Mouse (Mus musculus) embryonic facial prominence, embryonic 14.5 days (tissue): Measurements from ENCODE around the gene Hoxc8. TPM values are rescaled to one million over a fixed set of nuclear protein-coding genes. Genes with fewer than 3 reads are reported as not detected.

Experiments used
- ATAC-seq: fragments of 200-750 bp; cut with Nextera tagmentation; 2 replicates; pipeline ENCODE4 v1.8.0; 2017; ENCODE audit warnings: low read depth, moderate number of reproducible peaks, moderate TSS enrichment
- DNase-seq: peaks from one replicate; pipeline ENCODE4 v3.0.0-alpha.2; 2015; ENCODE audit warnings: low spot score
- H3K27ac ChIP-seq: fragments of 300-500 bp; sonication (generic); replicated peaks from 2 replicates; pipeline ENCODE4 v1.5.1; 2014; ENCODE audit warnings: low read depth, mild to moderate bottlenecking, low read length, moderate library complexity
- H3K27me3 ChIP-seq: fragments of 300-500 bp; sonication (generic); replicated peaks from 2 replicates; pipeline ENCODE4 v1.6.1; 2014; ENCODE audit warnings: low read length; ENCODE audit not compliant: control insufficient read depth, insufficient read depth
- H3K36me3 ChIP-seq: fragments of 300-500 bp; sonication (generic); 2 replicates; pipeline ENCODE4 v1.6.1; 2014; ENCODE audit warnings: low read length, mixed read lengths; ENCODE audit not compliant: control insufficient read depth, insufficient read depth
- H3K4me1 ChIP-seq: fragments of 300-500 bp; sonication (generic); 2 replicates; pipeline ENCODE4 v1.6.1; 2014; ENCODE audit warnings: antibody characterized with exemption, low read length; ENCODE audit not compliant: control insufficient read depth, insufficient read depth
- H3K4me2 ChIP-seq: fragments of 300-500 bp; sonication (generic); 2 replicates; pipeline ENCODE4 v1.6.1; 2014; ENCODE audit warnings: low read depth, mild to moderate bottlenecking, low read length, moderate library complexity, mixed read lengths
- H3K4me3 ChIP-seq: fragments of 300-500 bp; sonication (generic); 2 replicates; pipeline ENCODE4 v1.5.1; 2014; ENCODE audit warnings: low read depth, mild to moderate bottlenecking, low read length
- H3K9ac ChIP-seq: fragments of 300-500 bp; sonication (generic); 2 replicates; pipeline ENCODE4 v1.6.1; 2014; ENCODE audit warnings: low read depth, mild to moderate bottlenecking, low read length, moderate library complexity, mixed read lengths
- H3K9me3 ChIP-seq: fragments of 300-500 bp; sonication (generic); 2 replicates; pipeline ENCODE4 v1.6.1; 2016; ENCODE audit warnings: low read length; ENCODE audit not compliant: control insufficient read depth
- WGBS: fragments of 180-500 bp; shearing (Covaris S2); extraction: QIAGEN DNeasy Blood & Tissue Kit; methylation state at CpG from one replicate; pipeline ENCODE4 v1.1.7; 2014; 5-methylcytosine and 5-hydroxymethylcytosine counted together
- polyA plus RNA-seq: library from polyadenylated mRNA; unstranded; fragments of >200 nt; fragmentation: Nextera tagmentation; extraction: Ambion mirVana; gene quantifications from 2 replicates; pipeline ENCODE4 v1.2.1, GENCODE M21; 2014

Gene Hoxc8
- polyA plus RNA-seq, 1 experiment from 2014 or later: not detected

GRCm38 (mm10) chr15:102963259-102963658, 27.1 kb upstream of the Hoxc8 start:
- Histone ChIP-seq H3K9me3 (no peaks in the 10 kb centered on the region), H3K4me3 (0 out of 2 replicates have a peak overlapping the region, but pooled peaks have one; percentile 8), H3K36me3 (no peaks in the 10 kb centered on the region), H3K4me1 (no peaks in the 10 kb centered on the region), H3K4me2 (no peak overlapping the region), H3K27ac (no peak overlapping the region), H3K9ac (no peak overlapping the region), H3K27me3 (peaks cover 97% of the 10 kb centered on the region)
- WGBS: 2% methylated on average over 8 of the region's 8 CpGs
- DNase-seq (no peak), ATAC-seq (no peak)

GRCm38 (mm10) chr15:102963671-102964640, 26.5 kb upstream of the Hoxc8 start:
- no peak for ATAC-seq
- peak; percentile 16 for DNase-seq
- Histone ChIP-seq H3K4me3 (0 out of 2 replicates have a peak overlapping the region, but pooled peaks have one; percentile 8), H3K36me3 (no peaks in the 10 kb centered on the region), H3K27me3 (peaks cover 97% of the 10 kb centered on the region), H3K9me3 (no peaks in the 10 kb centered on the region), H3K27ac (no peak overlapping the region), H3K9ac (no peak overlapping the region), H3K4me2 (no peak overlapping the region), H3K4me1 (no peaks in the 10 kb centered on the region)
- WGBS: 2% methylated on average over 28 of the region's 28 CpGs

- Histone ChIP-seq H3K36me3 (no peaks in the 10 kb centered on the region), H3K9me3 (no peaks in the 10 kb centered on the region), H3K27ac (no peak overlapping the region), H3K4me1 (no peaks in the 10 kb centered on the region), H3K4me2 (no peak overlapping the region), H3K9ac (no peak overlapping the region), H3K4me3 (no peak overlapping the region), H3K27me3 (peaks cover 98% of the 10 kb centered on the region)
- no peak for DNase-seq
- ATAC-seq: no peak
- WGBS: 3% methylated on average over 26 of the region's 26 CpGs
Measured at GRCm38 (mm10) chr15:102965003-102965891, 25.2 kb upstream of the Hoxc8 start.

GRCm38 (mm10) chr15:102965892-102966775, 24.3 kb upstream of the Hoxc8 start:
- WGBS: 2% methylated on average over 29 of the region's 30 CpGs
- DNase-seq (peak; percentile 76), ATAC-seq (peak; percentile 22; the same call in 1 of the 2 replicates)
- Histone ChIP-seq H3K9me3 (no peaks in the 10 kb centered on the region), H3K27ac (no peak overlapping the region), H3K4me1 (no peaks in the 10 kb centered on the region), H3K27me3 (peaks cover 98% of the 10 kb centered on the region), H3K36me3 (no peaks in the 10 kb centered on the region), H3K9ac (no peak overlapping the region), H3K4me3 (peak overlapping the region; percentile 17), H3K4me2 (peak overlapping the region; percentile 23)

- H3K9ac ChIP-seq: no peak within 1 kb of the TSS
- H3K4me1 ChIP-seq: no peaks in the 10 kb centered on the region
- ATAC-seq (no peak), DNase-seq (no peak)
- H3K27ac ChIP-seq: no peak within 1 kb of the TSS
- H3K4me3 ChIP-seq: peak within 1 kb of the TSS; percentile 17
- H3K4me2 ChIP-seq: peak within 1 kb of the TSS; percentile 23
- no peaks in the 10 kb centered on the region for H3K9me3 ChIP-seq
- no peaks in the 10 kb centered on the region for H3K36me3 ChIP-seq
- 4% methylated on average over 27 of the region's 27 CpGs for WGBS
- H3K27me3 ChIP-seq: peaks cover 98% of the 10 kb centered on the region
Measured at GRCm38 (mm10) chr15:102966776-102967311, 23.6 kb upstream of the Hoxc8 start, which contains the start of gene Hoxc10. Hoxc10 (plus strand) TSS chr15:102966796.

GRCm38 (mm10) chr15:102967312-102967510, 23.2 kb upstream of the Hoxc8 start, which contains the start of gene Hoxc5:
Hoxc5 (plus strand) TSS chr15:102967443.
- Histone ChIP-seq H3K9ac (no peak within 1 kb of the TSS), H3K4me2 (peak within 1 kb of the TSS; percentile 23), H3K4me3 (peak within 1 kb of the TSS; percentile 17), H3K27ac (no peak within 1 kb of the TSS), H3K27me3 (peaks cover 99% of the 10 kb centered on the region), H3K4me1 (no peaks in the 10 kb centered on the region), H3K36me3 (no peaks in the 10 kb centered on the region), H3K9me3 (no peaks in the 10 kb centered on the region)
- DNase-seq: no peak
- WGBS: 3% methylated on average over 12 of the region's 12 CpGs
- no peak for ATAC-seq

- Histone ChIP-seq H3K9me3 (no peaks in the 10 kb centered on the region), H3K4me1 (no peaks in the 10 kb centered on the region), H3K27me3 (peaks cover 99% of the 10 kb centered on the region), H3K36me3 (no peaks in the 10 kb centered on the region), H3K4me2 (no peak overlapping the region), H3K9ac (no peak overlapping the region), H3K27ac (no peak overlapping the region), H3K4me3 (no peak overlapping the region)
- WGBS: 1% methylated on average over 33 of the region's 34 CpGs
- DNase-seq (no peak), ATAC-seq (no peak)
Measured at GRCm38 (mm10) chr15:102967511-102968397, 22.7 kb upstream of the Hoxc8 start.
